Mouse (Mus musculus) MEL (cell line): Measurements from ENCODE around the gene Pacs1.

ENCODE experiments used
- CTCF ChIP-seq, 3 experiments: IDR thresholded peaks in 2 of 3; conservative IDR thresholded peaks in 1 of 3; 2 replicates each; pipeline ENCODE4 v1.5.1; 2011 to 2012; ENCODE audit warnings: low read length in 3 of 3, low read depth in 2 of 3, mild to moderate bottlenecking in 2 of 3, improper control_type of control experiment in 1 of 3, inconsistent platforms in 1 of 3, mixed read lengths in 1 of 3, moderate library complexity in 1 of 3; ENCODE audit not compliant: control insufficient read depth in 1 of 3, insufficient read depth in 1 of 3, poor library complexity in 1 of 3, severe bottlenecking in 1 of 3
- EP300 ChIP-seq, 2 experiments: IDR thresholded peaks; 2 replicates each; pipeline ENCODE4 v1.6.1; 2011; ENCODE audit warnings: improper control_type of control experiment in 2 of 2, low read length in 2 of 2, low read depth in 1 of 2, mild to moderate bottlenecking in 1 of 2
- MAFK ChIP-seq: IDR thresholded peaks from 2 replicates; pipeline ENCODE4 v1.6.1; 2011; ENCODE audit warnings: low read depth, mild to moderate bottlenecking, low read length, improper control_type of control experiment, borderline replicate concordance
- MAX ChIP-seq: IDR thresholded peaks from 2 replicates; pipeline ENCODE4 v1.6.1; 2011; ENCODE audit warnings: low read length, improper control_type of control experiment
- MAZ ChIP-seq: IDR thresholded peaks from 2 replicates; pipeline ENCODE4 v1.6.1; 2012; ENCODE audit warnings: low read depth, mild to moderate bottlenecking, inconsistent platforms, low read length, improper control_type of control experiment
- NRF1 ChIP-seq: IDR thresholded peaks from 2 replicates; pipeline ENCODE4 v1.6.1; 2014; ENCODE audit warnings: low read depth, mild to moderate bottlenecking, inconsistent platforms, low read length, improper control_type of control experiment, moderate library complexity; ENCODE audit not compliant: poor library complexity, insufficient read depth, severe bottlenecking
- POLR2A ChIP-seq, 2 experiments: IDR thresholded peaks; 2 replicates each; pipeline ENCODE4 v1.6.1; 2011 to 2012; ENCODE audit warnings: low read length in 2 of 2, mild to moderate bottlenecking in 2 of 2, control low read depth in 1 of 2, improper control_type of control experiment in 1 of 2, low read depth in 1 of 2, moderate library complexity in 1 of 2; ENCODE audit not compliant: control insufficient read depth in 1 of 2, insufficient read depth in 1 of 2, poor library complexity in 1 of 2
- POLR2AphosphoS5 ChIP-seq: IDR thresholded peaks from 2 replicates; pipeline ENCODE4 v1.6.1; 2012; ENCODE audit warnings: low read depth, borderline replicate concordance, mild to moderate bottlenecking, inconsistent platforms, low read length, moderate library complexity, mixed read lengths
- RAD21 ChIP-seq: IDR thresholded peaks from 2 replicates; pipeline ENCODE4 v1.6.1; 2011; ENCODE audit warnings: mild to moderate bottlenecking, low read depth, low read length, improper control_type of control experiment
- SIN3A ChIP-seq: IDR thresholded peaks from 2 replicates; pipeline ENCODE4 v1.6.1; 2012; ENCODE audit warnings: low read length, improper control_type of control experiment, inconsistent platforms
- SMC3 ChIP-seq: IDR thresholded peaks from 2 replicates; pipeline ENCODE4 v1.6.1; 2011; ENCODE audit warnings: low read depth, low read length, improper control_type of control experiment
- TBP ChIP-seq: IDR thresholded peaks from 2 replicates; pipeline ENCODE4 v1.8.0; 2011; ENCODE audit warnings: low read depth, low read length, improper control_type of control experiment
- TCF12 ChIP-seq: IDR thresholded peaks from 2 replicates; pipeline ENCODE4 v1.6.1; 2014; ENCODE audit warnings: low read depth, mild to moderate bottlenecking, inconsistent platforms, low read length, improper control_type of control experiment, moderate library complexity
- ZNF384 ChIP-seq: IDR thresholded peaks from 2 replicates; pipeline ENCODE4 v1.6.1; 2012; ENCODE audit warnings: low read depth, mild to moderate bottlenecking, inconsistent platforms, low read length, improper control_type of control experiment

GRCm38 (mm10) chr19:5093481-5094242, 179.3 kb downstream of the Pacs1 start:
- TF ChIP-seq SMC3, result no peak
- no peak for TF ChIP-seq MAX
- no peak for TF ChIP-seq MAZ
- no peak for TF ChIP-seq EP300 (IDR thresholded peaks at IDR 0.05; ENCODE audit: low read depth in 1 of 2, low read length in 2 of 2)
- no peak for TF ChIP-seq CTCF (IDR thresholded peaks at IDR 0.05 in 2 of 3, conservative IDR thresholded peaks at IDR 0.05 in 1 of 3; ENCODE audit: control insufficient read depth in 1 of 3, insufficient read depth in 1 of 3, low read depth in 2 of 3, low read length in 3 of 3, poor library complexity in 1 of 3, severe bottlenecking in 1 of 3)
- no peak for TF ChIP-seq POLR2AphosphoS5
- TF ChIP-seq TCF12, result no peak
- TF ChIP-seq TBP, result no peak
- TF ChIP-seq POLR2A (IDR thresholded peaks at IDR 0.05; ENCODE audit: control insufficient read depth in 1 of 2, insufficient read depth in 1 of 2, low read depth in 1 of 2, low read length in 2 of 2, poor library complexity in 1 of 2), result no peak
- no peak for TF ChIP-seq NRF1
- no peak for TF ChIP-seq MAFK
- no peak for TF ChIP-seq ZNF384
- TF ChIP-seq SIN3A, result no peak
- TF ChIP-seq RAD21, result no peak
